Mouse (Mus musculus) retina, postnatal 7 days (tissue): ENCODE results near the gene Scd1.
"Not testable (repeated sequence)": the region's sequence is repeated elsewhere in the genome, so short reads cannot be mapped to it uniquely, and the experiment has no call there.

Experiments used
- DNase-seq: peaks from one replicate; pipeline ENCODE4 v3.0.0-alpha.2; 2012; ENCODE audit warnings: low read depth, low spot score

The Scd1 gene

DNA sequence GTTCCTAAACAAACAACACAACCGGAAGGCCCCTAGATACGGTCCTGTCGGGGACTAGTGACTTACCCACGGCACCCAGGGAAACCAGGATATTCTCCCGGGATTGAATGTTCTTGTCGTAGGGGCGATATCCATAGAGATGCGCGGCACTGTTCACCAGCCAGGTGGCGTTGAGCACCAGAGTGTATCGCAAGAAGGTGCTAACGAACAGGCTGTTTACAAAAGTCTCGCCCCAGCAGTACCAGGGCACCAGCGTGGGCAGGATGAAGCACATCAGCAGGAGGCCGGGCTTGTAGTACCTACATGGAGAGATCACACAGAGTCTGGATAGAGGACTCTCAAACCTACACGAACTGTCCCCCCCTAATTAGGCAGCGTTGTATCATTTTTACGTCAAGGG lies 7.6 kb downstream of the Scd1 start:
- DNase-seq: no peak

DNA sequence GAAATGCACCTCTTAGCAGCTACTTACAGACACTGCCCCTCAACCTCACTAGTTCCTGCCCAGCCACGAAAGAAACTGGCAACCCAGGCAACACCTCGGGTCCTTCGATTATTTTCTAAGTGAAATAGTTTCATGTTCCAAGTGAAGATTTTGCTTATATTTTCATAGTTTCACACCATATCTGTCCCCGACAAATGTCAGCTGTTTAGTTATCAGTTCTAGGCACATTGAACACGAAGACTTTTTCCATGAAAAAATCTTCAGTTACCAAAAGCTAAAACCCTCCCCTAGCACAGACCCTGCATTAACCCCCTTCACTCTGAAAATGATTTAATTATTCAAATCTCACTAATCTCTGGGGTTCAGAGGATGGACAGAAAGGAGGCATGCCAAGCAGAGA lies 10.9 kb downstream of the Scd1 start:
- no peak for DNase-seq

DNA sequence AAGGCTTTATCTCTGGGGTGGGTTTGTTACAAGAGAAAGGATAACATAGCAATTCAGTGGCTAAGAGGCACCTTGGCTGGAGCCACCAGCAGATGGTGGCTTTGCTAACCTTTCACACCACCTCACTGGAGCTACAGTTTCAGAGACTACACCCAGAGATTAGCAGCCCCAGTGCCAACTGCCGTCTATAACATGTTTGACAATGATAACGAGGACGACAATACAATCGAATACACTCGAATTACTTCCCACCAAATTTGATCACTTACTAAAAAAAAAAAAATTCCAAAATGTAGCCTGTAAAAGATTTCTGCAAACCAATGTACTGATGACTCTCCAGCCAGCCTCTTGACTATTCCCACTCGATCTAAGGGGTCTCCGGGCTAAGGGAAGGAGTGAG lies 12.7 kb downstream of the Scd1 start:
- no peak for DNase-seq

DNA sequence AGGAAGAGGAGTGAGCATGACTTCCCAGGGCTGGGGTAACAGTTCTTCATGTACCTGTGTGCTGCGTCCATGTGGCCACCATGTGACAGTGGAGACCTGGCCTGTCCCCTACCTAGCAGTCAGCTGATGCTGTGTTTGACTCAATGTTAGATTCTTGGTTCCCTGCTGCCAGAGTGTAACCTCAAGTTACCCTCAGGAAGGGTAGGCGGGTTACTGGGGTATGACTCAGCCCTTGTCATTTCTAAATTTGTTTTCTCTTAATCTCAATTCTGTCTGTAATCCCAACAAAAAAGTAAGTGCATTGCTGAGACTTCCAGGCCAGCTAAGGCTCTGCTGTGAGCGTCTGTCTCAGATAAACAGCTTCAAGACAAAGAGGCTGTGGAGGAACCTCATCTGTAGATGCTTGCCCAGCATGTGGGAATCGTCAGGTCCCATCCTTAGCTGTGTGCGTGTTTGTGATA lies 13.7 kb downstream of the Scd1 start:
- no peak for DNase-seq

DNA sequence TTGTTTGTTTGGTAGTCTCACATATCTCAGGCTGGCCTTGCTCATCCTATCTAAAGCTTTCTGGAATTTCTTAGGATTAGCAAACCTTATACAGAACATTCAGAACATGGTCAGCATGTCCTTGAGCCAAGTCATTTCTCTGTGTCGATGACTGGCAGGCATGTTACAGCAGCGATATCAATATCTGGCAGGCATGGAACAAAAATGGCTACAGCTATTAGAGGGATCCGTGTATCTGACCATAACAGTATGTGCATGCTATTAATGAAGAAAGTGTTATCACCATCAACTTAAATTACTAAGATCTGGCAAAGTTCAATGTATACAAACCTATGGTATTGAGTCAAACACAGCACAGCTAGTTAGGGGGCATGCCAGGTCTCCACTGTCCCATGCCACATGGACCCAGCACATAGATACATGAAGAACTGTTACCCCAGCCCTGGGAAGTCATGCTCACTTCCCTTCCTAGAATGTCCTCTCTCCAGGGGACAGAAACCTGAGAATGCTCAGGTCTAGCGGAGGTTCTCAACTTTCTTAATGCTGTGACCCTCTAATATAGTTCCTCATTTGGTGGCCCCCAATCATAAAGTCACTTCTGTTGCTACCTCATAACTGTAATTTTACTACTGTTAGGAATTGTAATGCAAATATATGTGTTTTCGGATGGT lies 15.2 kb downstream of the Scd1 start:
- DNase-seq: no peak

DNA sequence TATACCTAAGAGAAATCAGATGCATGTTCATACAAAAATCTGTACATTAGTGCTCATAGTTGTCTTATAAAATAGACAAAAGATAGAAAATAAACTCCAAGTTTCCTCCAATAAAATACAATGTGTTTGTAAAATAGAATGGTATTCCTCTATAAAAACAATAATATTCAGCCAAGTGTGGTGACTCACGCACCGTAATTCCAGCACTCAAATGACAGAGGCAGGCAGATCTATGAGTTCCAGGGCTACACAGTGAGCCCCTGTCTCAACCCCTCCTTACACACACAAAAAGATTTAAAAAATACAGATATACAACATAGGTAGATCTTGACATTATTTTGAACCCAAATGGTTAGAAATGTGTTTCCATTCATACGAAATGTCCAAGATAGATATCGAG lies 15.8 kb downstream of the Scd1 start:
- no peak for DNase-seq

DNA sequence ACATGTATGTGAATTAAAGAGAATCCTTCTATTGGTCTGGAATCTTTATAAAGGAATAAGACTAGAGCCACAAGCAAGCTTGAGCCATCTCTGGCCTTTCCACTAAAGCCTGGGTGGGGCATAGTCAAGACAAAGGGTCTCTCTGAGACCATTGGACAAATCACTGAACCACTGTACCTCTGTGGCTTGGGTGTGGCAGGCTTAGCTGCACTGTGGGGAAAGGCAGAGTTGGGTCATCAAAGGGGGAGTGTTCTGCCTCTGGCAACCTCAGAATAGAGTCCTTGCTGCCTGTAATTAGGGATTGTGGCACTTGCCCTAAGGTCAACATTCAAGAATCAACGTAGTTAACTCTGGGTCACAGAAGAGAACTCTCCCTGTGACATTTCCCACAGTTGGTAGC lies 18.2 kb downstream of the Scd1 start:
- no peak for DNase-seq

DNA sequence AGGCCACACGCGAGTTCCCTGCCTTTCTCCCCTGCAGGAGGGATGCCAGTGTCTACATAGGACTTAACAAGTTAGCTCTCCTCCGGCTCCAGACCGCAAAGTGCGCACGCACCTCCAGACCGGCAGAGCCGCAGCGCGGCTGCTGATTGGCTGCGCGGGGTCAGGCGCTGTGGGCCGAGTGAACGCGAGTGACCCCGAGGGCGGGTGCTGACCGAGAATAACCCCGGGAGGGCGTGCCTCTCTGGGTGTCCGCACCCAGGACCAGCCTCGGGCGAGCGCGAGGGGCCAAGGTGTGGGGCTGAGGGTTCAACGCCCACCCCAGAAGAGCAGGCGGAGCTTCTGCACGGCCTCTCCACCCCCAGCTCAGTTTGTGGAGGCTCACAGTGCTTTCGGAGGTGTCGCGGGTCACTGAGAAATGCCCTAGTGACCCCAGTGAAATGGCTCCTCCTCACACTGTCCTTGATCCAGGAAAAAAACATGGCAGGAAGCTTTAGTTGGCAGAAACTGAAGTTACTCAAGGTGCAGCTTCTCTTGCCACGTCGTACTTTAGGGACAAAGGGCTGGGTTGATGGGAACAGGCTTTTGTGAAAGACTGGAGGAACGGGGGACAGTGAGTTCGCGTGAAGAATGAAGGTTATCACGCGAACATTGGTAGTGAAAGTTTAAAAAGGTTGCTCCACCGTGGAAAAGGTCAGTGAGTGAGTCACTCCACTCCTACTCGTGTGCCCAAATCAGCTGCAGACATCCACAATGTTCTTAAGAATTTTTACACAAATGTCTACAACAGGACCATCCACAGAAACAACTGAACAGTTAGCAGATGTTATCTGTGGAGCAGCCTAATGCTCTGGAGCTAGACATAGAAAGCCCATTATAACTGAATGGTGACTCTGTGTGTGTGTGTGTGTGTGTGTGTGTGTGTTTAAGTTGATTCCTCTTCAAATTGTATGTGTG lies 18.9 kb downstream of the Scd1 start:
- DNase-seq: peak; percentile 87

DNA sequence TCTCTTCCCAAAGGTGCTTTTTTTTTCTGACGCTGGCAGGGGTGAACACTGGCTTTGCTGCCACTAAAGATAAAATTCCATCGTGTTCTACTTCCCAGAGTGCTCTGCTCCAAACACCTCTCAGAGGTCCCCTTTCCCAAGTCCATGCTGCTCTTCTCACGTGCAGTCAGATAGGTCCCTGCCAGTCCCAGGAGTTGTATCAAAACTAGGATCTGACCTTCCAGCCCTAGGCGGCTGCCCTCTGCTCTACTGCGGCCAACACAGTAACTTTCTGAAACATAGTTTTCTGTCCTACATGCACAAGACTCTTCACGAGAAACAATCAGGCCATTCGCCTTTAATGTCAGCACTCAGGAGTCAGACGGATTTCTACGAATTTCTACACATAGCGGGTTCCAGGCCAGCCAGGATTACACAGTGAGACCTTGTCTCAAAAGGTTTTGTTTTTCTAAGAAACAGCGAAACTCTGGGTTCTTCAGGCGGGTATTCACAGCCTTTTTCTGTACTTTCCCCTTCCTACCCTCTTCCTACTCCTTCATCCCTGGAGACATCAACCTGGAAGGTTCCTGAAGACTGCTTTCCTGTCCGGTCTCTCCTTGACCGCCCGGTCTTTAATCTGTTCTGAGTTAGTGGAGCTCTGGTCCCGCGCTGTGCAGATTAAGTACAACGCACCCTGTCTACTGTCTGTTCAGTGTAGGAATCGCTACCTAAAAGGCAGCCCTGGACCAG lies 19.8 kb downstream of the Scd1 start:
- no peak for DNase-seq

DNA sequence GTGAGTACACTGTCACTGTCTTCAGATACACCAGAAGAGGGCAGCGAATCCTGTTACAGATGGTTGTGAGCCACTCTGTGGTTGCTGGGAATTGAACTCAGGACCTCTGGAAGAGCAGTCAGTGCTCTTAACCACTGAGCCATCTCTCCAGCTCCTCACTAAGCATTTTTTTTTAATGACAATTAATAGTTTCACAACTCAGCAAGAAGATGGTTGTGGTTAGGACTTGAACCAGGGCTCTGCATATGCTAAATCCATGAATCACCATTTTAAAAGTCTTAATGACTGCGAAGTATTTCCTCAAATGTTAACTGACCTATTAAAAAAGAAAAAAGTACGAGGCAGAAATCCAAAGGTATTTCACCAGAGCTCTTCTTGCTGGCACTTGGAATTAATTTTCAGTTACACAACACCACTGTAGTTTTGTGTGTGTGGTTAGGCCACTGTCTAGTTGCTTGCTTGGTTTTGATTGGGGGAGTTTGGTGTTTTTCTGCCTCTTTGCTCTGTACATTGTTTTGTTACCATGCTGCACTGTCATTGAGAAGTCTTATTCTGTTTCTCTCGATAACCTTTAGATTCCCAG lies 20.5 kb downstream of the Scd1 start:
- no peak for DNase-seq

DNA sequence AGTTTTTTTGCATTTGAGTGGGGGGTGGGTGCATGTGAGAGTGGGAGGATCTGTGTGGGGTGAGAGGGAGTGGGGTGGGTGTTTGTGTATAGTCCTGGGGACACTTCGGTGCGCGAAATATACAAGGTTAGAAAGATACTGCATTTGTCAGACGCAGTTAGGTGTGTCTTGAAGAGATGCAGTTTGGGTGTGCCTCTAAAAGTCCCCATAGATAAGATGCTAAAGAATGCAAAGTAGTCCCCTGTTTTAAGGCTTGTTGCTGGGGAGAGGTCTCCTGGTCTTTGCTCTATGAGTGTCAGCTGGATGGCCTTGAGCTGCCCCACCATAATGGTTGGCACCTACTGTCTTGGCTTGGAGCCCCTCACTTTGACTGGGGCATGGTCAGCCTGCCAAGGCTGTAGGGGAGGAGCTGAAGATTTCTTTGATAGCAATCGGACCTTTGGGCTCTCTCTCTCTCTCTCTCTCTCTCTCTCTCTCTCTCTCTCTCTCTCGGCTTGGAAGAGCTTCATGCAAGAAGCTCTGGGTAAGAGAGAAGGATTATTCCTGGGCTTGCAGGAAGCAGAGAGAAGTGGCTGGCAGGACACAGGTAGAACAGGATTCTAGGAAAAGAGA lies 21.7 kb downstream of the Scd1 start:
- no peak for DNase-seq

DNA sequence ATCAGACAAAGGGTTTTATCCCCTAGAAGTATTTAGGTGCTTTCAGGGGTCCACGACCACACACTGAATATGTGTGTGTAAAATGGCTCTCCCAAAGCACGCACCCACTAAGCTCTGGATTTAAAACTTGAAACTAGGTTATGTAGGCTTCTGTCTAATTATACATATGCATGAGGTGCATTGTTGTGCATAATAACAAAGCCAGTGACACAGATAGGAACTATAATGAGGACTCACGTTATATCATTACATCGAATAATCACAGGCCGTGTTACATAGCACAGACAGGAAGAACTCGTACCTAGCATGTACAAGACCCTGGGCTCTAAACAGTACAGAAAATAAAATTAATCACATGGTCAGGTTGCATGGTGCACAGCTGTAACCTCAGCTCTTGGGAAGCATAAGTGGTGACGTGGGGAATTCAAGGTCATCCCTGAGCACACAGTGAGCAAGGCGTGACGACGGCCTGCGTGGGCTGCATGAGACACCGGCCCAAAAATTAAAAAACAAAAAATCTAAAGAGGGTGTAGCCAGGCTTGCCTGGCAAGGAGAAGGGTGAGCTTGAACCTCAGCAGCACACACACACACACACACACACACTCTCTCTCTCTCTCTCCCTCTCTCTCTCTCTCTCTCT lies 24.9 kb downstream of the Scd1 start:
- no peak for DNase-seq

DNA sequence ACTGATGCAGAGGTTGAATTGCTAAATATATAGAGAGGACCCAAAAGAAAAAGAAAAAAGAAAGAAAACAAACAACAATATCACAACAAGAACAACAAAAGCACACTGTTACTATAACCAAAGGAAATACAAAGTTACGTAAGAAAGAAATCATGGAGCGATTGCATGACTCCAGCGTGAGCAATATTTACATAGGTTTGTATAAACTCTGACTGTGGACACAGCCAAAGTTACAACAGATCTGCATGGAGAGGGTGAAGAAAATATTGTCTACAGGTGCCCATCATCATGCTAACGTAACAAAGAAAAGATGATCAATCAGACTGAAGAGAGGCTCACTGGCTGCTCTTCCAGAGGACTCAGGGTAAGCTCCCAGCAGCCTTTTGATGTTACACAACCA lies 27.6 kb downstream of the Scd1 start:
- DNase-seq: no peak

DNA sequence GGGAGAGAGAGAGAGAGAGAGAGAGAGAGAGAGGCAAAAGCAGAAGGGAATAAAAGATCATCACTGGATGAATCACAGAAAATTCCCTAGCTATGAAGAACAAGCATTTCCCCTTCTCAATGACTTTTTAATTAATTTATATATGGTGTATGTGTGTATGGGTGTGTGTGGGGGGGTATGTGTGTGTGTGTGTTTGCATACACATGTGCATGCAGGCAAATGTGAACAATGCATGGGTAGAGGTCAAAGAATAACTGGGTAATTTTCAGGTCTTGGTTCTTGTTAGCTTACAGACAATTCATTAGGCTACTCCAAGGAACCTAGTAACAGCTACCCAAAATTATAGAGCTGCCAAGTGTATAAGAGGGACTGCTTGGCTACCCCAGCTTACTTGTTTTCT lies 28.6 kb downstream of the Scd1 start:
- no peak for DNase-seq

DNA sequence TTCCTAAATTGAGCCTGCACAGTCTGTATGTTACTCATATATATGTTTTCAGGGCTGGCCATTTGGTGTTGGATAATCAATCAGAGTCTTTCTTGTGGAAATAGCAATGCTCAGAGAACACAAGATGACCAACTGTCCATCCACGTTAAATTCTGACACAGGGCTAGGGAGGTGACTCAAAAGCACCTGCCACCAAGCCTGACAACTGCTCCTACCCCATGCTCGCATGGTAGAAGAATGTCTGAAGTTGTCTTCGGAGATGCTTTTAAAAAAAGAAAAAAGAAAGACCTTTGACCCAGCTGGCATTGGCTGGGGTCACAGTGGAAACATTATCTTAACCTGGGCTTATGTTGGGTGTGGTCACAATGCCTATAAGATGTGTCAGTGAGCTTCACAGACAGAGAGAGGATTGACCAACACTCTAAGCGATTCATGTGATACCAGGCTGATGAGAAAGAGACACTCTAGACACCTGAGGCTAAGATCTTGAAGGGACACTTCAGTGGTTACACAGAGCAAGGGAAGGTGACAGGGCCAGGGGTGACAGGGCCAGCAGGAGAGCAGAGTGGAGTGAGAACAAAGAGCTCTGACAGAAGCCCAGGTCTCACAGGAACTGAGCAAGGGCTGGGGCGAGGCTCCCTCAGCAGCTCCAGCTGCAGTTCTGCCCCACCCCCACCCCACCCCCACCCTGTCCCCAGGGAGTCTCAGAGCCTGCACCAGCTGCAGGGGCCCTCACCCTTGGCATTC lies 29.9 kb downstream of the Scd1 start:
- DNase-seq: no peak

DNA sequence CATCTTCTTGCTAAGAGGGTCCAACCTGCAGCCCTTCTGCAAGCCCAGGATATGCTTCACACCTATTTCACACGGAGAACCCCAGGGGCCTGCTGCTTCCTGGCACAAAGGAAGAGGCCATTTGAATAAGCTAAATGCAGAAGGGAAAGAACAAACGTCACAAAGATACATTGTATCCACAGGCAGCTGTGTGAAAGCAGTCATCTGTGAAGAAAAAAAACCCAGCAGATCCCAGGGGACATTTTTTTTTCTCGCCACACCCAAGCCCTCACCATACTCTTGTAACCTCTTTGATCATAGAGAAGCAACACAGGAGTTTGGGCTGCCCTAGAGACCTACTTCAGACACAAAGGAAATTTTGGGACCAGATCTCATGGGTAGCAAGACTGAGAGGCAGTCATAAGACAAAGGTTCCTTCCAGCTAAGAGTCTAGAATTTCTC lies 31.1 kb downstream of the Scd1 start:
- no peak for DNase-seq

DNA sequence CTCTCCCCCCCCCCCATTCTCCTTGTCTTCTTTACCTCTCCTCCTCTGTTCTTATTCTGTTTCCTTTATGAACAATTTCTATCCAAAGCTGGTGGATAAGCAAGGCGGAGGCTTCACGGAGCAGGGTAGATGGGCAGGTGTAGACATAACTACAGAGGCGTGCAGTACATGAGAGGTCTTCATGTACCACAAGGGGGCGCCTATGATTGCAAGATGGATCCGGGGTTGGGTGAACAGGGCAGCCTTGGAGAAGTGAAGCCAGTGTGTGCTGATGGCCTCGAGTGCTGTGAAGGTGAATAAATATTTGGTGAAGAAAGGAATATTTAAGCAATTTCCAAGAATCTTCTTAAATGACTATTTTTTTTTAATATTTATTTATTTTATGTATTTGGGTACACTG lies 34.7 kb downstream of the Scd1 start:
- DNase-seq: peak; percentile 74

DNA sequence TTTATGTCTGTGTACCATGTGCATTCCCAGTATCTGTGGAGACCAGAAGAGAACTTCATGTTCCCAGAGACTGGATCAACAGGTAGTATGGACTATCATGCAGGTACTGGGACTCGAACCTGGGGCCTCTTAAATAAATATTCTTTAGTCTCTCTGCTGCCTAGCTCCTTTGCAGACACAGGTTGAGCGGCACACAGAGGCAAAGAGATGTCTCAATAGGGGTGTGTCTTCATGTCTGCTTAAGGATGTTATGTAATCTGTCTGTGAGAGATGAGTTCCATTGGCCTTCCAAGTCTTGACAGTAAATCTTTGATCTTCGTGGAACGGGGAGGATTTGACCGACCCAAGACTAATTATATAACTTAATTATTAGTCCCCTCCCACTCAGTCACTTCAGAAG lies 37.4 kb downstream of the Scd1 start:
- DNase-seq: no peak

DNA sequence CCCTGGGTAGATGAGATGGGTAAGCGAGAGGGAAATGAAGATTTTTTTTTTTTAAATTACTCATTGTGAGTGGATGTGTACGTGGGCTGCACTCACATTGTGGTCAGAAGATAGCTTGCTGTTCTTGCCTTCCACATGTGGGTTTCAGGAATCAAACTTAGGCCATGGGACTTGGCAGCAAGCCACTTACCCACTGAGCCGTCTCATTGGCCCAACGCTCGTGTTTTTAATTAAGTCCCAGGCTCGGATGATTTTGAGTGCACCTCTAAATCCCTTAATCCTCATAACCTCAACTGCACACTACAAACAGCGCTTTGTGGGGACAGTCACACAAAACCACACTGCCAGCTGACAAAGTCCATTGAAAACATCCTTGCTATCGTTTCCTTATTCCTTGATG lies 38.3 kb downstream of the Scd1 start:
- DNase-seq: no peak

DNA sequence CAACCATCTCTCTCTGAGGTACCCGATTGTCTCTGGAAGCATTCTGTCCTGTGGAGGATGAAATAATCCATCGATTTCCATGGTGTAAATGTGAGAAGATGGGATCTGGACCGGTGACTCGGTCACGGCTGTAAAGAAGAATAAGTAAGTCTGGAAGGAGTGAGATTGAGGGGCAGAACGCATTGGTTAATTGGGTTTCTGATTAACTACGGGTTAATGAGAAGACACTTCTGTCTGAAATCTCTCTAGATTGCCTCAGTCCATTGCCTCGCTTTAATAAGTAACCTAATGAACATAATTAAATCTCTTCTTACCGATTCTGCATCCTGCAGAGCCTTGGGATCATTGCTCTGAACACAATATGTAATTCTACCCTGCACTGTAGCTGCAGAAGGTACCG lies 40.6 kb downstream of the Scd1 start:
- not testable (repeated sequence) for DNase-seq
